Mouse (Mus musculus) hindbrain, embryonic 14.5 days (tissue): ENCODE results near the gene Mamstr. TPM values are rescaled to one million over a fixed set of nuclear protein-coding genes. Genes with fewer than 3 reads are reported as not detected.
"Not testable (repeated sequence)": the region's sequence is repeated elsewhere in the genome, so short reads cannot be mapped to it uniquely, and the experiment has no call there.

Experiments
- ATAC-seq: fragments of 200-750 bp; cut with Nextera tagmentation; 2 replicates; pipeline ENCODE4 v1.8.0; 2017; ENCODE audit warnings: moderate number of reproducible peaks, mild to moderate bottlenecking, moderate TSS enrichment, moderate library complexity; ENCODE audit not compliant: low FRiP score
- DNase-seq: peaks from one replicate; pipeline ENCODE4 v3.0.0-alpha.2; 2015; ENCODE audit warnings: low spot score
- H3K27ac ChIP-seq: fragments of 300-500 bp; sonication (generic); 2 replicates; pipeline ENCODE4 v1.5.1; 2014; ENCODE audit warnings: mild to moderate bottlenecking, moderate library complexity
- H3K27me3 ChIP-seq: fragments of 300-500 bp; sonication (generic); 2 replicates; pipeline ENCODE4 v1.6.1; 2014; ENCODE audit warnings: mild to moderate bottlenecking, low read length, mixed read lengths; ENCODE audit not compliant: control insufficient read depth, insufficient read depth
- H3K36me3 ChIP-seq: fragments of 300-500 bp; sonication (generic); replicated peaks from 2 replicates; pipeline ENCODE4 v1.6.1; 2014; ENCODE audit not compliant: control insufficient read depth, insufficient read depth
- H3K4me1 ChIP-seq: fragments of 300-500 bp; sonication (generic); replicated peaks from 2 replicates; pipeline ENCODE4 v1.6.1; 2014; ENCODE audit warnings: antibody characterized with exemption, low read length, mixed read lengths; ENCODE audit not compliant: control insufficient read depth, insufficient read depth
- H3K4me2 ChIP-seq: fragments of 300-500 bp; sonication (generic); replicated peaks from 2 replicates; pipeline ENCODE4 v1.6.1; 2014; ENCODE audit warnings: mild to moderate bottlenecking, moderate library complexity
- H3K4me3 ChIP-seq: fragments of 300-500 bp; sonication (generic); replicated peaks from 2 replicates; pipeline ENCODE4 v1.5.1; 2014; ENCODE audit warnings: mild to moderate bottlenecking, low read length
- H3K9ac ChIP-seq: fragments of 300-500 bp; sonication (generic); 2 replicates; pipeline ENCODE4 v1.6.1; 2014
- H3K9me3 ChIP-seq: fragments of 300-500 bp; sonication (generic); 2 replicates; pipeline ENCODE4 v1.6.1; 2016; ENCODE audit warnings: low read length; ENCODE audit not compliant: control insufficient read depth
- WGBS: fragments of 180-500 bp; shearing (Covaris S2); extraction: QIAGEN DNeasy Blood & Tissue Kit; methylation state at CpG from one replicate; pipeline ENCODE4 v1.1.7; 2014; 5-methylcytosine and 5-hydroxymethylcytosine counted together
- polyA plus RNA-seq: library from polyadenylated mRNA; unstranded; fragments of >200 nt; fragmentation: Nextera tagmentation; extraction: Ambion mirVana; gene quantifications from 2 replicates; pipeline ENCODE4 v1.2.1, GENCODE M21; 2014

The Mamstr gene
- polyA plus RNA-seq, 1 experiment from 2014 or later: 3.1 TPM

DNA sequence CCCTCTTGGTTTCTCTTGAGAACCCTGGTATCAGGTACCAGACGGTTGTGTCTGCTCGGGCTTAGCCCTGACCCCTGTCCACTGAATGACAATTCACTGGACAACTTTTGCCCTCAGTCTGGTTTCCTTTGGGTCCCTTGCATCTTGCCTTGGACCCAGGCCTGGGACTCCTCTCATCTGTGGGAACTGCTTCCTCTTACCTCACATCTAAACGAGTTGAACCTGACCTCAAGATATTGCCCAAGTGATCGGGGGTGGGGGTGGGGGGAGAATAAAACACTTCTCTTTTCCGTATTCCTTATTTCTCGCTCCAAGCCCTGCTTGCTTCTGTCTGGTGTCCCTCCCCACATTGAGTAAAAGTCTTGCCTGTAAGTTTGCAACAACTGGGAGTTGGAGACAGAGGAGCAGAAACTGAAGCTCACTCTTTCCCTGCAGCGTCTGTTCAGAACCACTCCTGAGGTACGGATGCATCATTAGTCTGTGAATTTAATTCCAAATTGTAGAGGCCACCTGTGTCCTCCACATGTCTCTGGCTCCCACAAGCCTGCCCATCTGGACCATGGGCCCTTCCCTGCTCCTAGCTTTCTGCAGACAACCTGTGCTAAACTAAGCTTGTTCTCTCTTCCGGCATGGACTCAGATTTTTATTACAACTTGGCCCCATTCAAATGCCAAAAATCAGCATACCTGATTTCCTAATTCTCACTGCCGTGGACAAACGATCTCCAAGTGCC is 21.1 kb downstream of the Mamstr start:
- Histone ChIP-seq H3K9me3 (no peaks in the 10 kb centered on the region), H3K4me2 (no peak overlapping the region), H3K27me3 (no peaks in the 10 kb centered on the region), H3K4me3 (no peak overlapping the region), H3K4me1 (no peaks in the 10 kb centered on the region), H3K9ac (no peak overlapping the region), H3K27ac (no peak overlapping the region), H3K36me3 (no peaks in the 10 kb centered on the region)
- WGBS: 85% methylated on average over 11 of the region's 11 CpGs
- ATAC-seq (no peak), DNase-seq (no peak)

DNA sequence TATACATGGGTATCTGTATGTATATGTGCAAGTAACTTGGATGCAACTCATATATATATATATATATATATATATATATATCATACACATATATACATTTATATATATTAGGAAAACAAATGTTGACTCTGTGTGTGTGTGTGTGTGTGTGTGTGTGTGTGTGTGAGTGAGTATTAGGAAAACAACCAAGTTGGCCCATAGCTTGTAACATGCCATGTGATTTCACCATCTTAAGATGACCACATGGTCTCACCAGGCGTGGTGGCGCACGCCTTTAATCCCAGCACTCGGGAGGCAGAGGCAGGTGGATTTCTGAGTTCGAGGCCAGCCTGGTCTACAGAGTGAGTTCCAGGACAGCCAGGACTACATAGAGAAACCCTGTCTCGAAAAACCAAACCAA is 21.9 kb downstream of the Mamstr start:
- not testable (repeated sequence) for H3K4me2 ChIP-seq, H3K36me3 ChIP-seq, H3K27ac ChIP-seq, H3K9ac ChIP-seq, ATAC-seq, H3K27me3 ChIP-seq, H3K4me3 ChIP-seq, H3K9me3 ChIP-seq, H3K4me1 ChIP-seq, DNase-seq
- WGBS: 85% methylated on average over 6 of the region's 6 CpGs

DNA sequence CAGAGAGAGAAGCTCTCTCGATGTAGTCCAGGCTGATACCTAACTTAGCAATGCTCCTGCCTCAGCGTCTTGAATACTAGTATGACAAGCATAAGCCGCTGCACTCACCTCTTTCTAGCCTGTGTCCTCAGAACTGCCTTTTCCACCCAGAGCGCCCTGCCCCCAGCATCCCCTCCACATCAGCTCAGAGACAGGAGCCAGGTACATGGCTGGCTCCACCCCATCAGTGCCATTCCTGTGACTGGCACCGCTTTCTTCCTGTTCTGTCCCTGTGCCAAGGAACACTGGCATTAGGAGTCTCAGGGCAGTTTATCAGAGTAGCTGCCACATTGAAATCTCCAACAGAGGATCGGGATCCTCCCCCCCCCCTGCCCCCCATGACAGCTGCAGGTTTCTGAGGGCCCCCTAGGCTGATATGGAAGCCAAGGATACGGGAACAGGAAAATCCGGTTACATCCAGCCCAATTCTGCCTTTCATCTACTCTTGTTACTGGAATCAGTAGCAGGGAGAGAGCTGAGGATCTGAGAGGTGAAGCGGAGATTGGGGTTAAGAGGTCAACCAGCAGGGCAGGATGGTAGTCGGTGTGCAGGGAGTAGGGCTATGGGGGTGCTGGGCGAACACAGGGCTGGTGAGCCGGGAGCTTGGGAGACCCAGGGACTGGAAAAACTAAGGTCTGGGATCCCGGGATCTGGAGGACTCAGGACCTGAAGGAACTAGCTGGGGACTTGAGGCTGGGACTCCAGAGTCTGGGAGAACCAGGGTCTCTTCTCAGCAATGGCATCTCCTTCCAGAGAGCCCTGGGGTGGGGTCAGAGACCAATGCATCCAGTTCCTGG is 25.7 kb downstream of the Mamstr start:
- Histone ChIP-seq H3K4me3 (no peak overlapping the region), H3K9me3 (no peaks in the 10 kb centered on the region), H3K4me1 (no peaks in the 10 kb centered on the region), H3K9ac (no peak overlapping the region), H3K27ac (no peak overlapping the region), H3K27me3 (no peaks in the 10 kb centered on the region), H3K36me3 (no peaks in the 10 kb centered on the region), H3K4me2 (no peak overlapping the region)
- ATAC-seq: no peak
- no peak for DNase-seq
- WGBS: 69% methylated on average over 13 of the region's 13 CpGs

DNA sequence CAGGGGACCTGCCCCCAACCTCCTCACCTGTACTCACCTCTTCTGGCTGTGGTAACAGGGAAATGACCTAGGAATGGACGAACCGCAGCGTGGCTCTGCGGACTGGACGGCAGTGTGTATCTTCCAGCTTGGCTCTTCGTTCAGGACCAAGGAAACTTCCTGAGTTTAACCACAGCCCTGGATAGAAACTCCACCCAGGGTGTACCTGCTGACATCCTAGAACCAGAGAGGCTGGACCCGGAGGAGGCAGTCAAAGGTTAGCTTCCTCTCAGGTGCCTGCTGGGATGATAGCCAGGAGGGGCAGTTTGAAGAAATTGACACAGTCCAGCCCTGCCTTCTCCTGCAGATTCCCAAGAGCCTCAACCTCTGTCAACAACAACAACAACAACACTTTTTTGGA is 26.4 kb downstream of the Mamstr start, which contains the start of gene Fut2:
Fut2 (minus strand) TSS at position 234 of the 400 bp plus-strand sequence.
- WGBS: 82% methylated on average over 7 of the region's 7 CpGs
- Histone ChIP-seq H3K4me3 (no peak within 1 kb of the TSS), H3K9me3 (no peaks in the 10 kb centered on the region), H3K9ac (no peak within 1 kb of the TSS), H3K27ac (no peak within 1 kb of the TSS), H3K4me1 (no peaks in the 10 kb centered on the region), H3K27me3 (no peaks in the 10 kb centered on the region), H3K4me2 (no peak within 1 kb of the TSS), H3K36me3 (no peaks in the 10 kb centered on the region)
- DNase-seq: no peak
- no peak for ATAC-seq

DNA sequence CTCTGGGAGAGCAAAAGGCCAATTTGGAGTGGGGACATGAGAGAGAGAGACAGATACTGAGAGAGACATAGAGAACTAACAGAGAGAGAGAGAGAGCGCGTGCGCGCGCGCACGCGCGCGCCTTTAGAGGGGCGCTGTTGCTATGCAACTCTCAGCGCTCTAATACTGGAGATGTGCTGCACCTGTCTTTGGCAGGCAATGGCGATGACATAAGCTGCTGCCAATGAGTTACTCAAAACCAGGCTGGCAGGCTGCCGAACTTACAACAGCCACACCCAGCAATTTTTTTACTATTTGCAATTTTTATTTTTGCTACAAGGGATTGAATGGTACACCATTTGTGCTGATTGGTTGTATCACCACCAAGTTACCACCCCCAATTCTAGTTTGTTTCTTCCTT is 28.0 kb downstream of the Mamstr start:
- H3K27me3 ChIP-seq: no peaks in the 10 kb centered on the region
- no peaks in the 10 kb centered on the region for H3K4me1 ChIP-seq
- WGBS: 78% methylated on average over 14 of the region's 14 CpGs
- no peak overlapping the region for H3K9ac ChIP-seq
- no peak overlapping the region for H3K27ac ChIP-seq
- H3K4me3 ChIP-seq: no peak overlapping the region
- H3K4me2 ChIP-seq: no peak overlapping the region
- no peaks in the 10 kb centered on the region for H3K9me3 ChIP-seq
- DNase-seq (no peak), ATAC-seq (no peak)
- no peaks in the 10 kb centered on the region for H3K36me3 ChIP-seq

DNA sequence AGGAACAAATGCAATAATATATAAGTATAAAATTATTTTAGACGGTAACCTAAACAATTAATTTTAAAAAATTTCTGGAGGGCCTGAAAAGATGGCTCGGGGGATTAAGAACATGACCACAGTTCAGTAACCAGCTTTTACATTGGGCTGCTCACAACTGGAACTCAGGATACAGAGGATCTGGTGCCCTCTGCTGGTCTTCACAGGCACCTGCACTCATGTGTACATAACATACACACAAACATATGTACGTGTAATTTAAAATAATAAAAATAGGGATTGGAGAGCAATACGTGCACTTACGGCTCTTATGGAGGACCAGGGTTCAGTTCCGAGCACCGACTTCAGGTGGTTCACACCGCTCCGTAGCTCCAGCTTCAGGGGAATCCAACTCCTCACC is 29.1 kb downstream of the Mamstr start:
- no peak overlapping the region for H3K4me2 ChIP-seq
- no peak for ATAC-seq
- DNase-seq: no peak
- no peak overlapping the region for H3K9ac ChIP-seq
- no peak overlapping the region for H3K4me3 ChIP-seq
- H3K4me1 ChIP-seq: no peaks in the 10 kb centered on the region
- H3K27ac ChIP-seq: no peak overlapping the region
- H3K36me3 ChIP-seq: no peaks in the 10 kb centered on the region
- no peaks in the 10 kb centered on the region for H3K27me3 ChIP-seq
- WGBS: 94% methylated on average over 9 of the region's 9 CpGs
- no peaks in the 10 kb centered on the region for H3K9me3 ChIP-seq

DNA sequence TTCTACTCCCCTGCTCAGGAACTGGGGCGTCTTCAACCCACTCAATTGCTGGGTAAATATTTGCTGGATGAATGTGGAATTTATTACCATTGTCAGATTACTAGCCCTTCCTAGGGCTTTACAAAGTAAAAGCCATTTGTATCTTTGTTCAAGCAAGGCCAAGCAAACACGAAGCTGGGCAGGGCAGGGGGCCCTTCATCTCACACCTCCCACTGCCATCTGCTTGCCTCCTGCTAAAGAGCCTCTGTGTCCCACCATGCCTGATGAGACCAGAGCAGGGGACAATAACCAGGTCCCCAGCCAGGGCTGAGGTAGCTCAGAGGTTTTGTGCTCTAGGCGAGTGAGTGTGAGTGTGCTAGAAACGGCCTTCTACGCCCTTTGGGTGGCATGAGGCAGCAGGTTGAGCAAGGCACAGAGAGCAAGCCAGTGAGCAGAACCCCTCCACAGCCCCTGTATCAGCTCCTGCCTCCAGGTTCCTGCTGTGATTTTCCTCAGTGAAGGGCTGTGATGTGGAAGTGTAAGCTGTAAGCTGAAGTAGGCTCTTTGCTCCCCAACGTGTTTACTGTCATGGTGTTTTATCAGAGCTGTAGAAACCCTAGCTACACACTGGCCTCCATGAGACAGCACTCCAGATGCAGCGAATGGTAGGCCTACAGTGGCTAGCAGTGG is 38.0 kb downstream of the Mamstr start:
- Histone ChIP-seq H3K36me3 (no peaks in the 10 kb centered on the region), H3K9me3 (no peaks in the 10 kb centered on the region), H3K4me1 (no peaks in the 10 kb centered on the region), H3K27ac (no peak overlapping the region), H3K9ac (no peak overlapping the region), H3K4me2 (no peak overlapping the region), H3K4me3 (no peak overlapping the region), H3K27me3 (no peaks in the 10 kb centered on the region)
- WGBS: 78% methylated on average over 7 of the region's 7 CpGs
- DNase-seq: no peak
- no peak for ATAC-seq

DNA sequence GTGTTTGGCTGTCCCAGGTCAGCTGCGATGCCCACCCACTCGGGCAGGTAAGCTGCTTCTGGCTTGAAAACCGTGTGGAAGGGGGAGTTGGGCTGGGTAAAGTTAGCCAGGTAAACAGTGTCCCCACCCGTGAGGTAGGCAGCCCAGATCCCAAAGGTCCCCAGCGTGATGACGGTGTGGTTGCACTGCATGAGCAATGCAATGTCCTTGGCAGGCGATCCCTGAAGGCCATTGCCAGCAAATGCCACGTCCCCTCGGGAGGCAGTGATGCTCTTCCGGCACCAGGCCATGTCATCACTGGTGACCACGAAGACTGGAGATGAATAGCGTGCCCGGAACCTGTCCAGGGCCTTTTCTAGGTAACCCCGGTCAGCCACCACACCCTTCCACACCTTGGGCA is 38.7 kb downstream of the Mamstr start:
- H3K9me3 ChIP-seq: no peaks in the 10 kb centered on the region
- no peak for DNase-seq
- H3K4me1 ChIP-seq: no peaks in the 10 kb centered on the region
- 93% methylated on average over 14 of the region's 14 CpGs for WGBS
- H3K9ac ChIP-seq: no peak overlapping the region
- H3K36me3 ChIP-seq: no peaks in the 10 kb centered on the region
- no peaks in the 10 kb centered on the region for H3K27me3 ChIP-seq
- no peak overlapping the region for H3K27ac ChIP-seq
- H3K4me2 ChIP-seq: no peak overlapping the region
- ATAC-seq: no peak
- no peak overlapping the region for H3K4me3 ChIP-seq

DNA sequence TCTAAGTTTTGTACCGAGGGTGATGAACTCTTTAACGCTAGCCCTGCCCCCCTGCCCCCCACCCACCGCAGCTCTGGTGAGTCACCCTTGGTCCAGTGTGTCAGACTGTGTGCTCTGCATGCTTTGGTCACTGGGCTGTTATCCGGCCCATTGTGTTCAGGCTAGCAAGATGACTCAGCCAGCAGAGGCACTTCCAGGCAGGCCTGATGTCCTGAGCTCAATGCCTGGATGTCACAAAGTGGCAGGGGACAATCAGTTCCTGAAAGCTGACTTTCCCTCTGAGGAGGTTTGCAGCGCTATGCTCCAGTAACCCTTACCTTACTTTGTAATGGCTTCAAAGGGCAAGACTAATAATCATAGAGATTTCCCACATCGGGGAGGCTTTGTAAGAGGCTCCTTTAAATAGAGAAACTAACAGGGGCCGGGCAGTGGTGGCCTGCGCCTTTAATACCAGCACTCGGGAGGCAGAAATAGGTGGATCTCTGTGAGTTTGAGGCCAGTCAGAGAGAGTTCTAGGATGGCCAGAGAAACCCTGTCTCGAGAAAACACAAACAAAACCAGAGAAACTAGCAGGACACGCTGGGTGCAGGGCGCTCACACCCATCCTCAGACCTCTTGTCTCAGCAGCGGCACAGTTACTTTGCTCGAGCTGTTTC is 40.3 kb downstream of the Mamstr start:
- Histone ChIP-seq H3K27ac (no peak overlapping the region), H3K4me2 (no peak overlapping the region), H3K9ac (no peak overlapping the region), H3K4me3 (no peak overlapping the region), H3K9me3 (no peaks in the 10 kb centered on the region), H3K27me3 (no peaks in the 10 kb centered on the region), H3K36me3 (no peaks in the 10 kb centered on the region), H3K4me1 (no peaks in the 10 kb centered on the region)
- ATAC-seq (no peak), DNase-seq (no peak)
- 60% methylated on average over 14 of the region's 14 CpGs for WGBS
